ENCODE assay signal across 9 mouse cellular contexts in genomic region chr5:125021298-125021697, GRCm38 (mm10). TPM values are rescaled to one million over a fixed set of nuclear protein-coding genes. Genes with fewer than 3 reads are reported as not detected.
DNase-seq lines count a peak whose midpoint lies in the region; ATAC-seq and TF ChIP-seq lines count a peak whose summit lies in the region.
"Had no signal": no experiment of that assay in that cellular context is flagged by ENCODE, and none has a peak within 500 bp of the region (broad histone marks: within the 10 kb centered on the region; RNA-seq: fewer than 3 reads in every experiment).

No protein-coding gene starts in this region.

- H3K4me2 ChIP-seq in kidney, embryonic 14.5 days (replicated peaks; ENCODE audit: low read depth, low read length), result no peak overlapping the region
- H3K4me2 ChIP-seq: embryonic facial prominence, embryonic 12.5 days had no signal

- H3K4me1 ChIP-seq in kidney, embryonic 14.5 days (ENCODE audit: control insufficient read depth, insufficient read depth, low read length), result no peaks in the 10 kb centered on the region
- peaks cover 9% of the 10 kb centered on the region for H3K4me1 ChIP-seq in thymus, adult 2 months (replicated peaks; ENCODE audit: control insufficient read depth, insufficient read depth, low read length)

- no peak overlapping the region for H3K4me3 ChIP-seq in kidney, embryonic 14.5 days (ENCODE audit: low read length)
- H3K4me3 ChIP-seq in thymus, adult 2 months (ENCODE audit: control insufficient read depth, insufficient read depth, low read length), result no peak overlapping the region
- H3K4me3 ChIP-seq: embryonic facial prominence, embryonic 12.5 days had no signal

- H3K9ac ChIP-seq in kidney, embryonic 14.5 days (ENCODE audit: low read depth, low read length), result no peak overlapping the region
- H3K9ac ChIP-seq: embryonic facial prominence, embryonic 12.5 days had no signal

- no peak for ATAC-seq in kidney, embryonic 14.5 days (ENCODE audit: low FRiP score, low TSS enrichment)
- no peak for ATAC-seq in inflammation-experienced regulatory T-cells, adult 6 months

- no peak for TF ChIP-seq CTCF in thymus, adult 2 months (IDR thresholded peaks at IDR 0.05; ENCODE audit: borderline replicate concordance, control insufficient read depth, extremely low read depth, insufficient read depth, low read length, poor library complexity)

- TF ChIP-seq POLR2A in thymus, adult 2 months (IDR thresholded peaks at IDR 0.05; ENCODE audit: control insufficient read depth, extremely low read depth, insufficient read depth, low read length, poor library complexity), result no peak

- DNase-seq in kidney, adult 11 months, result peak; percentile 69
- peak; percentile 73 for DNase-seq in 3T3-L1 (ENCODE audit: low read depth, low spot score)
- peak; percentile 67 to 71 for DNase-seq in adrenal gland, postnatal 36 days
- DNase-seq in heart, adult 9 months (ENCODE audit: low spot score in 2 of 2), result peak; percentile 74 to 78
- DNase-seq in c-Kit-positive CD71-positive TER-119-positive erythroid progenitor cells, embryonic 14.5 days (ENCODE audit: low spot score), result no peak
- no peak for DNase-seq in thymus, adult 2 months

- no peaks in the 10 kb centered on the region for H3K27me3 ChIP-seq in kidney, embryonic 14.5 days (ENCODE audit: control insufficient read depth, insufficient read depth, low read length)
- no peaks in the 10 kb centered on the region for H3K27me3 ChIP-seq in thymus, adult 2 months (ENCODE audit: control insufficient read depth, insufficient read depth, low read length)
- H3K27me3 ChIP-seq: embryonic facial prominence, embryonic 12.5 days had no signal

- peaks cover 91% of the 10 kb centered on the region for H3K36me3 ChIP-seq in kidney, embryonic 14.5 days (ENCODE audit: control insufficient read depth, insufficient read depth, low read length)
- peaks cover 29% of the 10 kb centered on the region for H3K36me3 ChIP-seq in thymus, adult 2 months (ENCODE audit: control insufficient read depth, insufficient read depth, low read length)

- no peak overlapping the region for H3K27ac ChIP-seq in kidney, embryonic 14.5 days (ENCODE audit: low read depth, low read length)
- no peak overlapping the region for H3K27ac ChIP-seq in thymus, adult 2 months (ENCODE audit: control insufficient read depth, insufficient read depth, low read length)
- H3K27ac ChIP-seq: embryonic facial prominence, embryonic 12.5 days had no signal

- WGBS in kidney, embryonic 14.5 days, result 71% methylated on average over 11 of the region's 11 CpGs
- WGBS in thymus, adult 2 months, result 86% methylated on average over 11 of the region's 11 CpGs

- H3K9me3 ChIP-seq in kidney, embryonic 14.5 days (ENCODE audit: control insufficient read depth, low read length), result no peaks in the 10 kb centered on the region
- H3K9me3 ChIP-seq: embryonic facial prominence, embryonic 12.5 days had no signal

RNA-seq across cellular contexts. Expression of gene Rflna, which starts 18.3 kb away (rescaled TPM):
- 3.8 and 4.8 TPM in 2 replicates for polyA plus RNA-seq in kidney, embryonic 14.5 days (2014; fragmentation: Nextera tagmentation; extraction: Ambion mirVana)
- 1 to 10 TPM; 3.2 to 7.7 TPM for total RNA-seq in adrenal gland, postnatal 36 days (2021)
- under 1 TPM in 2 of 3 experiments, not detected in 1; 0.36 to 0.87 TPM for polyA plus RNA-seq in inflammation-experienced regulatory T-cells, adult 6 months (2017; shearing (Covaris generic))
- 3.4 and 4.5 TPM in 2 replicates for polyA plus RNA-seq in thymus, adult 2 months (2012; rRNA removed)

Comparison
In these comparisons a context has a peak if more than half of its experiments do, and no peak if none do; other contexts are left out.
1. DNase-seq: peak in kidney, adult 11 months (single experiment), 3T3-L1 (single experiment), adrenal gland, postnatal 36 days (2 of 2) and heart, adult 9 months (2 of 2); none in c-Kit-positive CD71-positive TER-119-positive erythroid progenitor cells, embryonic 14.5 days (single experiment) and thymus, adult 2 months (single experiment).